Mouse (Mus musculus) embryo, embryonic 11.5 days (tissue): Measurements from ENCODE around the gene Saa1.
"Not testable (repeated sequence)": the region's sequence is repeated elsewhere in the genome, so short reads cannot be mapped to it uniquely, and the experiment has no call there.

Experiments
- DNase-seq: peaks from one replicate; pipeline ENCODE4 v3.0.0-alpha.2; 2012; ENCODE audit warnings: low read depth, low spot score

Gene Saa1

DNA sequence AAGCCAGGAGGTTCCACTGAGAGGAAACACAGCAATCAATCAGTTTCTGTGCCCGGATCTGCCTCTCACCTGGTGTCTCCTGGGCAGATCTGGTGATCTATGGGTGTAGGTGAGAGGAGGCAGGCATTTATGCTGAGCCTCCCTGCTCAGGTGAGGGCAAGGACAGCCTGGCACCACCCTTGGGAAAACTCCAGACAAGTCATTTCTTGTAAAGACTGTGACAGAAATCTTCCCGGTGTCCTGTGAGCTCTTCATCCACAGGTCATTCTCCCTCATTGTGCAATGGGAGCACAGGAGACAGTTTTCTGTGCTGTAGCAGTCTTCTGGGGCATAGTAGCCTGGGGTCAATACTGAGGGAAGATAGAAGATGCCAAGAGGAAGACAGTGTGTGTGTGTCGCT, at the start of gene Saa1:
TSS of gene Saa1 (minus strand) at position 101 of the 400 bp plus-strand sequence.
- DNase-seq, result not testable (repeated sequence)

GRCm38 (mm10) chr7:46789177-46789849, 46.5 kb upstream of the Saa1 start:
- no peak for DNase-seq

DNA sequence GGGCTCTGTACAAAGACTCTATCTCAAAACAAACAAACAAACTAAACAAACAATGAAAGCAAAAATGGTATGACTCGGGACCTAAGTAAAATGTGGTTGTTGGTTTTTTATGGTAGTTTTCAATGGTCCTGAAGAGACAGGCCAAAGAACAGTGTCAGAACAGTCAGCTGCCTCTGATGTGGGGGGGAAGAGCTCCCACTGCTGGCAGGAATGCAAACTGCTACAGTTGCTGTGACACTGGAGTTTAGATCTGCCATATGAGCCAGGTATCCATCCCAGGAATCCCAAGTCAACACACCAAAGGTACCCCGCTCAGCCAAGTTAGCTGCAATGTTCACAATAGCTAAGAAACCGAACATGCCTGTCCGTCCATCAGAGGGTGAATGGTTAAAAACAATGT, 27.9 kb upstream of the Saa1 start:
- DNase-seq, result peak; percentile 48

GRCm38 (mm10) chr7:46768451-46768850, 25.7 kb upstream of the Saa1 start:
- no peak for DNase-seq

DNA sequence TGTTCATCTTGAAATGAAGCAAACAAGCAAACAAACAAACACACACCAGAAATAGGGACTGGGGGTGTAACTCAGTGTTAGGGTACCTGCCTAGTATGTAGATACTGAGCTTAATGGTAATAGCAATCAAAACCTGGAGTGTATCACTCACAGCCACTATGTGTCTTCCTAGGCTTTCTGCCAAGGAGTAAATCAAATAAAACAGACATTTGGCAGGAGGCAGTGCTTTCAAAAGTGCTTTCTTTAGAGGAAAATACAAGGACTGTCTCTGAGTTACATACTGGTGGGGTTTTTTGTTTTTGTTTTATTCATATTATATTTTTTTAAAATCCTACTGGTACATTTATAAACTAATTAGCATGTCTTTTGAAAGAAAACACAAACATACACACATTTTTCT, 24.6 kb upstream of the Saa1 start:
- DNase-seq, result no peak

DNA sequence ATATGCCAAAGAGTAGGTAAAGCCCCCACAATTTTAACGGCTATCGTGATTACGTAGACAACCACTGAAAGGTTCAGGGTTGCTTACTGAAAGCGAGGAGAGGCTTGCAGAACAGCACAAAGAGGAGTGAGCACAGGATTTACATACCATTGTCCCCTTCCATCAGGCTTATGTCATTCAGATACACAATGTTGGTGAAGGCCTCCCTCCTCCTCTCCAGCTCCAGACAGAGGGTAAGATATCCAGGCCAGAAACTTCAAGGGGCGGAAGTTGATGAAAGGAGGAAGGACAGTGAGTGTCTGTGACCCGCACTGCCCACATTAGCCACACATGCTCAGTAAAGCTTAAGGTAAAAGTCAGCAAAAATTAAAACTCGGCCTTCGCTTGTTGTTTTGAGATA, 21.9 kb upstream of the Saa1 start:
- no peak for DNase-seq

DNA sequence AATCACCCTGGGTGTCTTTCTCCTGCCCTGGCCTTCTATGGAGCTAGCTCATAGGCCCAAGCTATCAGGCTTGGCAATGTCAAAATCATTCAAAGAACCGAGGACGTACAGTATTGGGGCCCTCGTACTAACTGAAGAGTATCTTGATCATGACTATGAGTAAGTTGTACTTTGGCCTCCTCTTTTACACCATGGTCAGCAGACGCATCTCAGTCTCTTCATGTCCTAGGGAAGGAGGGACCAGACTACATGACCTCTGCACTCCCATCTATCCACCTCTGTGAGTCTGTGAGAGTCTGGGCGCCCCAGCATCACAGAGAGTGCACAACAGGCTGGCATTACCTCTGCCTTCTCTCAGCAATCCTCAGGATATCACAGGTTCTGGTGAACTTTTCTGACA, 19.8 kb upstream of the Saa1 start:
- no peak for DNase-seq

GRCm38 (mm10) chr7:46761049-46761795, 18.4 kb upstream of the Saa1 start:
- DNase-seq, result no peak

GRCm38 (mm10) chr7:46751490-46751889, 8.7 kb upstream of the Saa1 start, which contains the start of gene Saa2:
Saa2 (plus strand) TSS chr7:46751790.
- DNase-seq, result no peak

GRCm38 (mm10) chr7:46748459-46748858, 5.7 kb upstream of the Saa1 start:
- DNase-seq, result no peak

- no peak for DNase-seq
These were observed 3.6 kb upstream of the Saa1 start for GRCm38 (mm10) chr7:46746381-46746780.

GRCm38 (mm10) chr7:46745816-46746215, 3.0 kb upstream of the Saa1 start:
- no peak for DNase-seq

- not testable (repeated sequence) for DNase-seq
These were observed 2.7 kb downstream of the Saa1 start for GRCm38 (mm10) chr7:46740041-46740440.

GRCm38 (mm10) chr7:46738561-46739460, 4.0 kb downstream of the Saa1 start:
- no peak for DNase-seq

DNA sequence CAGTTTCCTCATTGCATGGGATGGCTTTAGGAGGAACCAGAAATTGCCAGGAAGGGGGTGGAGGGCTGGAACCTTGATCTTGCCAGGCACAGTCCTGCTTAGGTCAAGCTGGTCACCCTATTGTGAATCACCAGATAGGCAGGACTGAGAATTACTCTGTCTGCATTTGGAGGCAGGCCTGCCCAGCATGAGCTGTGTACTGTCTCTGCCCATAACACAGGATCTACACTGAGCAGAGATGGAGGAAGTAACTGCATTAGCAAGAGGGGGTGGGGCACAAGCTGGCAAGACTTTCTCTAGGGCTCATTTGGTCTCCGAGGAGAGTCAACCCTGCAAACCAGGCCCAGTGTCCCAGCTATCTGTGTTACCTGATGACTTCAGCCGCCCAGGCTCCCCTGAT, 7.8 kb downstream of the Saa1 start:
- DNase-seq, result no peak

- no peak for DNase-seq
These were observed 10.3 kb downstream of the Saa1 start, which contains the start of gene Saa4 for GRCm38 (mm10) chr7:46732458-46732857. Saa4 (minus strand) TSS chr7:46732603.

GRCm38 (mm10) chr7:46727584-46727983, 15.2 kb downstream of the Saa1 start:
- DNase-seq, result no peak

DNA sequence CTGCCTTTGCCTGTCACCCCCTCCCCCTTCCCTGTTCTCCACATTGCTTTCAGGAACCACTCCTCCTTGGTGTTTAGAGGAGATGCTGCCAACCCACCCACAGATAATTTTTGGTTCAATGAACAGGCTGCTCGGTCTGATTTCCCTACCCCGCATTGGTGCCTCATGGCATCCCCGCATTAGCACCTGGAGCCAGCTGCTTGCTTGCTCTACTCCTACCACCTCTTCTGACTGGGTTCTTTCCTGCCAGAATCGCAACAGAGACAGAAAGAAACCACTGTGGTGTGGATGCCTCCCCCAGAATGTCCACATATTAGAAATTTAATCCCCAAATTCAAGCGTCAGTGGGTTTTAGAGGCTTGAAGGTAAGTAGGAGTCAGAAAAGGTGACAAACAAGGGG, 18.4 kb downstream of the Saa1 start:
- no peak for DNase-seq

DNA sequence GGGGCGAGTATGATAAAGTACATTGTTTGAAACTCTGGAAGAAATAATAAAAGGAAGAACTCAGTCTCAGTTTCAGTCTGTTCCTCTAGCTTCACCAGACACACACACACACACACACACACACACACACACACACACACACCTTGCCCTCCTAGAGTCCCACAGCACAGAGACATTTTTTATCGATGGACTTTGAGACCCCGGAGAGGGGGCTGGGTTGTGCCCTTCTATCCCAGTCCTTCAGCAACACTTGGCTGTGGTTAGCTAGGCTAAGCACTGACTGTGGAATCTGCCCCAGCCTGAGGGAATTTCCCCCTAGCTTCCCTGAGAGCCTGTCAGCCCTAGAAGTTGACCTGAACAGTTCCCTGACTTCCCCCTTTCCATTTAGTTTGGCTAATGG, 18.9 kb downstream of the Saa1 start:
- no peak for DNase-seq

- no peak for DNase-seq
These were observed 19.4 kb downstream of the Saa1 start for GRCm38 (mm10) chr7:46723354-46723753.

DNA sequence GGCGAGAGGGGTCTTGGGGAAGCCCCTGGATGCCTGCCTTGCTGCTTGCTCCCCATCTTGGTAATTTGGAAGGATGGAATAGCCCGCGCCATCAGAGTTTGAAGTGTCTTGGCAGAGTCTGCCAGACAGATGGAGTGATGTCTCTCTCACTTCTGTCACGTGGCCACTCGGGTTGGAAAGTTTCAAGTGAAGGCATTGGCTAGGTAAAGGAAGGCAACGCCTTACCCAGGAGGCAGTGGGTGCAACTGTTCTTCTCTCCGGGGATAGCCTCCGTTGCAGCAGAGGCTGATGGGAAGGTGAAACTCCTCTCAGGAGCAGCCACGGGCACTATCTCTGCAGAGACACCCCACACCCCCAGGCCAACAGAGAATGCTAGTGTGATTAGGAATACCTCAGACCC, 22.3 kb downstream of the Saa1 start:
- no peak for DNase-seq

- no peak for DNase-seq
These were observed 23.3 kb downstream of the Saa1 start for GRCm38 (mm10) chr7:46719526-46719925.
